Mouse (Mus musculus) neural tube, embryonic 11.5 days (tissue): ENCODE measurements around the gene Mup4. TPM values are rescaled to one million over a fixed set of nuclear protein-coding genes. Genes with fewer than 3 reads are reported as not detected.

Experiments used
- ATAC-seq: fragments of 200-750 bp; cut with Nextera tagmentation; 2 replicates; pipeline ENCODE4 v1.8.0; 2017; ENCODE audit warnings: moderate number of reproducible peaks, mild to moderate bottlenecking, moderate TSS enrichment, moderate library complexity; ENCODE audit not compliant: insufficient read depth, low FRiP score, low TSS enrichment
- DNase-seq: peaks from one replicate; pipeline ENCODE4 v3.0.0-alpha.2; 2015; ENCODE audit warnings: low spot score
- H3K27ac ChIP-seq: fragments of 300-500 bp; sonication (generic); 2 replicates; pipeline ENCODE4 v1.5.1; 2014; ENCODE audit warnings: low read depth, mild to moderate bottlenecking, low read length
- H3K27me3 ChIP-seq: fragments of 300-500 bp; sonication (generic); 2 replicates; pipeline ENCODE4 v1.6.1; 2014; ENCODE audit warnings: mild to moderate bottlenecking, low read length, mixed read lengths; ENCODE audit not compliant: control insufficient read depth, insufficient read depth
- H3K36me3 ChIP-seq: fragments of 300-500 bp; sonication (generic); 2 replicates; pipeline ENCODE4 v1.6.1; 2014; ENCODE audit warnings: mild to moderate bottlenecking, low read length, moderate library complexity, mixed read lengths; ENCODE audit not compliant: control insufficient read depth, insufficient read depth
- H3K4me1 ChIP-seq: fragments of 300-500 bp; sonication (generic); 2 replicates; pipeline ENCODE4 v1.6.1; 2014; ENCODE audit warnings: low read length, mixed read lengths; ENCODE audit not compliant: control insufficient read depth, insufficient read depth
- H3K4me2 ChIP-seq: fragments of 300-500 bp; sonication (generic); 2 replicates; pipeline ENCODE4 v1.6.1; 2014; ENCODE audit warnings: low read depth, mild to moderate bottlenecking, moderate library complexity
- H3K4me3 ChIP-seq: fragments of 300-500 bp; sonication (generic); 2 replicates; pipeline ENCODE4 v1.5.1; 2014; ENCODE audit warnings: low read depth, low read length
- H3K9ac ChIP-seq: fragments of 300-500 bp; sonication (generic); 2 replicates; pipeline ENCODE4 v1.6.1; 2014; ENCODE audit warnings: mild to moderate bottlenecking, low read length
- H3K9me3 ChIP-seq: fragments of 300-500 bp; sonication (generic); 2 replicates; pipeline ENCODE4 v1.6.1; 2016; ENCODE audit warnings: low read length; ENCODE audit not compliant: control insufficient read depth
- WGBS: fragments of 180-500 bp; shearing (Covaris S2); extraction: QIAGEN DNeasy Blood & Tissue Kit; methylation state at CpG from one replicate; pipeline ENCODE4 v1.1.7; 2014; 5-methylcytosine and 5-hydroxymethylcytosine counted together
- polyA plus RNA-seq: library from polyadenylated mRNA; unstranded; fragments of >200 nt; fragmentation: Nextera tagmentation; extraction: Ambion mirVana; gene quantifications from 2 replicates; pipeline ENCODE4 v1.2.1, GENCODE M21; 2014

Mup4 gene
- polyA plus RNA-seq, 1 experiment from 2014 or later, result 0.25 TPM

DNA sequence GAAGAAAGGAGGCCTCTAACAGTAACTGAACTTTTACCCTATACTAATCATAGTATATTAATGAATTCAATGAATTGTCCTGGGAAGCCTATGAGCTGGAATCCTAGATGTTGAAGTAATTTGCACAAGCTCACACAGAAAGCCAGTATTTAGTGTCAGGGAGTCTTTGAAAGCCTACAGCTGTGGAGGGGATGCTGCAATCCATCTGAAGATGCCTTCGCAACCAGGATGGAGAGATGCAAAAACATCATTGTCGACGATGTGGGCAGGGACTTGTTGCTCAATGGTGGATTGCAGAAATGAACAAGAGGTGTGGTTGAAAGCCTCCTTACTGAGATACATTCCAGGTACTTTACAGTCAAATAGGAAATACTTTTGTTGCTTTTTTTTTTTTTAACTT is 42.5 kb downstream of the Mup4 start:
- WGBS, result 94% methylated on average over 3 of the region's 3 CpGs
- Histone ChIP-seq H3K36me3 (no peaks in the 10 kb centered on the region), H3K4me2 (no peak overlapping the region), H3K4me1 (no peaks in the 10 kb centered on the region), H3K27ac (no peak overlapping the region), H3K4me3 (no peak overlapping the region), H3K9ac (no peak overlapping the region), H3K27me3 (peaks cover 6% of the 10 kb centered on the region; the same call in 1 of the 2 replicates), H3K9me3 (no peaks in the 10 kb centered on the region)
- DNase-seq (no peak), ATAC-seq (no peak)

DNA sequence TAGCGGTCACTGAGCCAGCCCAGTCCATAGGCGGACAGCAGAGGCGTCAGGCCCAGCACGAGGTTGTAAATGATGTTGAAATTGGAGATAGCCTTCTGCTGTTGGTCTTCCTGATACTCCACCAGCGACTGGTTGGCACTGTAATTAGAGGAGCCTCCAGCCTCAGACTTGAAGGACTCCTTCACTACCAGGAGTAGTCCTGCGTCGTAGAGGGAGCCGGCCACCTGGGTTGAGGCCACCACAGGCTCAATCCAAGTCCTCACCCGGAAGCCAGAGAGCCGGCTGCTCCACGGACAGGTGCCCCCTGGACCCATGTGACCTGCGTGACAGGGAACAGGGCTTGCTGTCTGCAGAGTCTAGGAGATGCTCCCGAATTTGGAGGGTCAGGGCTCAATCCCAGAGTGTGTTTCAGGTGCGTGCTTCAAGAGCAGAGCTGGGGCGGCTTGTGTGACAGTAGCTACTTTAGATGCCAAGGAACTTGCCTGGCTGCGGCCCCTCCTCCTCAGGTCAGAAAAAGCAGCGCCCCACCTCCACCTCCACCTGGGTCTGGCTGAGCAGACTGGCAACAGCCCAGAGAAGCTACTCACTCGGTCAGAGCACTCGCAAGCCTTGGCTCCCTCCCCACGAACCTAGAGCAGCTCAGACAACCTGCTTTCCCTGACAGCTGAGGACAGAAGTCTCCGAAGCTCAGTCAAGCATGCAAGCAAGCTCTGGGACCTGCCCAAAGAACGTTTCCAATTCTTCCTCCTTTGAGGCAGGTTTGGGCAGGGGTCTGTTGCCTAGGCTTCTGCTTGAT is 45.7 kb downstream of the Mup4 start, which contains the start of gene Slc46a2:
TSS of gene Slc46a2 (minus strand) at position 449 of the 796 bp plus-strand sequence.
- Histone ChIP-seq H3K4me2 (no peak within 1 kb of the TSS), H3K4me3 (no peak within 1 kb of the TSS), H3K4me1 (no peaks in the 10 kb centered on the region), H3K36me3 (no peaks in the 10 kb centered on the region), H3K9me3 (no peaks in the 10 kb centered on the region), H3K27me3 (peaks cover 6% of the 10 kb centered on the region; the same call in 1 of the 2 replicates), H3K27ac (no peak within 1 kb of the TSS), H3K9ac (no peak within 1 kb of the TSS)
- no peak for ATAC-seq
- no peak for DNase-seq
- 22% methylated on average over 22 of the region's 22 CpGs for WGBS

DNA sequence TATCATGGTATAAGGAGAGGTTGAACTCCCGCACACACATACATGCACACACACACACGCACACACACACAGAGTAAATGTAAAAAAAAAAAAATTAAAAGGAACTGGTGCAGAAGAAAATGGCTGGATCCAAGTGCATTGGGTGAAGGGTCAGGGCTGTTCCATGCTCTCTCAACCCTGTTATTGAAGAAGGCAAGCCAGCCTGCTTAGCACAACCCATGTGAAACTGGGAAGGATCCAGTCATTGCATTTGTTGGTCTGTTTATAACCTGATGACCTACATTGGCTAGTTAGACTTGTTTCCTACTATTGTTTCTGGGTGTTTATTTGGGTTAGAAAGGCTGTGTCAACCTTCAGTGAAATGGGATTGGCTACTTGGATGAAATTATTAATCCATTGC is 51.7 kb downstream of the Mup4 start:
- Histone ChIP-seq H3K9ac (no peak overlapping the region), H3K9me3 (no peaks in the 10 kb centered on the region), H3K27ac (no peak overlapping the region), H3K4me1 (no peaks in the 10 kb centered on the region), H3K4me2 (no peak overlapping the region), H3K27me3 (no peaks in the 10 kb centered on the region), H3K4me3 (no peak overlapping the region), H3K36me3 (no peaks in the 10 kb centered on the region)
- DNase-seq, result no peak
- WGBS, result 94% methylated on average over 2 of the region's 2 CpGs
- no peak for ATAC-seq

DNA sequence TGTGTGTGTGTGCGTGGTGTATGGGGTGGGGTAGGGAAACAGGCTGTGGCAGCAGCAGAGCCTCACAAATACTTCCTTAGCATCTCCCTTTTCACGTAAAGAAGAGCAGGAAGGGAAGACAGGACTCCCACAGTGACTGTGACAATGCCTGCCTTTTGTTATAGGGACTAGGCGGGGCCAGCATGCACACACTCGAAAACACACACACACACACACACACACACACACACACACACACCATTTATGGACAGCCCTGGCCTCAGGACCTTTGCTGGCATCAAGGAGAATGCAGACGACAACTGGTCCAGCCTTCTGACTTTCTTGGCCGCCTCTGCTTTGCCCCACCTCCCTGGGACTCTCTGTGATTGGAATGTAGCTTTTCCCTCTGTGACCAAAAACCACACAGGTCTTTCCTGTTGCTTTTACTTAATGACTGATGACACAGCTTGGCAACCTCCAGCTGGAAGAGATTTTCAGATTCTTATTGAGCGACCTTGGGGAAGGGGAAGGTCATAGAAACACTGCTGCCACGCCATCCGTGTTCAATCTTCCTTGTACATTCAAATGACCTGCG is 52.8 kb downstream of the Mup4 start:
- Histone ChIP-seq H3K4me1 (no peaks in the 10 kb centered on the region), H3K36me3 (no peaks in the 10 kb centered on the region), H3K27ac (no peak overlapping the region), H3K4me3 (no peak overlapping the region), H3K4me2 (no peak overlapping the region), H3K9me3 (no peaks in the 10 kb centered on the region), H3K27me3 (no peaks in the 10 kb centered on the region), H3K9ac (no peak overlapping the region)
- no peak for DNase-seq
- 51% methylated on average over 10 of the region's 10 CpGs for WGBS
- no peak for ATAC-seq

DNA sequence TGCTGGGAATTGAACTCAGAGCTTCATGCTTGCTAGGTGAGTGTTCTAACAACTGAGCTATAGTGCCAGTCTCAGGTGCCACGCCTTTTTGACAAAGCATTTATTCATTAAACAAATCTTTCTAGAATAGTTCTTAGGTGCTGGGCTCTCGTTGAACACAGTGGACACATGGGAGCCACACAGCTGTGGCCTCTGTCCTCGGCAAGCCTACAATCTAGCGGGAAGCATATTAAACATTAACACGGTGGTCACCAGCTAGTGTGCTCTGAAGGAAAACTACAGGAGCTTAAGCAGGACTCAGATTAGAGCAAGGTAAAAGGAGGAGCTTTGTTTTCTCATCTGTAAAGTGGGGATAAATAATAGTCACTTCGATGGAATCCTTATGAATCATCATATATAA is 53.4 kb downstream of the Mup4 start:
- no peaks in the 10 kb centered on the region for H3K9me3 ChIP-seq
- H3K4me3 ChIP-seq, result no peak overlapping the region
- DNase-seq (no peak), ATAC-seq (no peak)
- H3K27me3 ChIP-seq, result no peaks in the 10 kb centered on the region
- no peaks in the 10 kb centered on the region for H3K4me1 ChIP-seq
- no peak overlapping the region for H3K4me2 ChIP-seq
- WGBS, result 84% methylated on average over 6 of the region's 6 CpGs
- no peak overlapping the region for H3K9ac ChIP-seq
- H3K36me3 ChIP-seq, result no peaks in the 10 kb centered on the region
- no peak overlapping the region for H3K27ac ChIP-seq

Other genes starting within 250 kb of the Mup4 start
- 90.2 and 95.9 TPM in 2 replicates for gene Inip, start 159.1 kb downstream of the Mup4 start, polyA plus RNA-seq
- gene Snx30, start 154.9 kb downstream of the Mup4 start, polyA plus RNA-seq, result 10.6 and 14.4 TPM in 2 replicates
- not detected in 2 replicates for gene Slc46a2, start 45.7 kb downstream of the Mup4 start, polyA plus RNA-seq
- gene Mup6, start 3.6 kb upstream of the Mup4 start, polyA plus RNA-seq, result 0.38 and 0.59 TPM in 2 replicates
- gene Mup7, start 109.8 kb upstream of the Mup4 start, polyA plus RNA-seq, result 0.51 TPM in 1 of 2 replicates, not detected in the other
- not detected in 2 replicates for gene Mup2, start 193.6 kb upstream of the Mup4 start, polyA plus RNA-seq